Comparison of ENCODE assay signal across 21 mouse cellular contexts in genomic region chr13:114854428-114854827, GRCm38 (mm10). TPM values are rescaled to one million over a fixed set of nuclear protein-coding genes. Genes with fewer than 3 reads are reported as not detected.
DNase-seq lines count a peak whose midpoint lies in the region; ATAC-seq lines count a peak whose summit lies in the region.
"Had no signal": no experiment of that assay in that cellular context is flagged by ENCODE, and none has a peak within 500 bp of the region (broad histone marks: within the 10 kb centered on the region; RNA-seq: fewer than 3 reads in every experiment).

No protein-coding gene starts in this region.

- no peaks in the 10 kb centered on the region for H3K4me1 ChIP-seq in limb, embryonic 12.5 days (replicated peaks)
- no peaks in the 10 kb centered on the region; the same call in 1 of the 2 replicates for H3K4me1 ChIP-seq in limb, embryonic 10.5 days
- peaks cover 13% of the 10 kb centered on the region; the same call in 1 of the 2 replicates for H3K4me1 ChIP-seq in midbrain, embryonic 13.5 days (replicated peaks)
- no peaks in the 10 kb centered on the region for H3K4me1 ChIP-seq in midbrain, embryonic 14.5 days (ENCODE audit: control insufficient read depth, insufficient read depth, low read length)
- H3K4me1 ChIP-seq: embryonic facial prominence, embryonic 13.5 days had no signal

- no peak for DNase-seq in limb, embryonic 10.5 days (ENCODE audit: low spot score)
- no peak for DNase-seq in midbrain, embryonic 14.5 days
- DNase-seq: adrenal gland, adult 2 months; adrenal gland, postnatal 10 days; adrenal gland, postnatal 25 days; cerebellum, adult 11 months; cerebellum, adult 18-20 months; cerebellum, adult 8-10 months; cerebellum, adult 9-11 months; cerebellum, postnatal 14 days; cerebellum, postnatal 36 days; embryo, embryonic 11 days had no signal

- H3K27me3 ChIP-seq in limb, embryonic 12.5 days = no peaks in the 10 kb centered on the region
- H3K27me3 ChIP-seq in limb, embryonic 10.5 days (ENCODE audit: low read depth, poor library complexity, severe bottlenecking) = no peaks in the 10 kb centered on the region
- H3K27me3 ChIP-seq in midbrain, embryonic 13.5 days = no peaks in the 10 kb centered on the region
- H3K27me3 ChIP-seq in midbrain, embryonic 14.5 days (ENCODE audit: control insufficient read depth, insufficient read depth, low read length) = no peaks in the 10 kb centered on the region
- H3K27me3 ChIP-seq: embryonic facial prominence, embryonic 13.5 days; embryonic facial prominence, embryonic 15.5 days; forebrain, embryonic 12.5 days had no signal

- no peak overlapping the region for H3K27ac ChIP-seq in limb, embryonic 12.5 days
- H3K27ac ChIP-seq in limb, embryonic 10.5 days = no peak overlapping the region
- no peak overlapping the region for H3K27ac ChIP-seq in midbrain, embryonic 13.5 days
- no peak overlapping the region for H3K27ac ChIP-seq in midbrain, embryonic 14.5 days (replicated peaks; ENCODE audit: low read depth, low read length)
- H3K27ac ChIP-seq: embryonic facial prominence, embryonic 13.5 days; embryonic facial prominence, embryonic 15.5 days; forebrain, embryonic 10.5 days; forebrain, embryonic 12.5 days had no signal

- no peak overlapping the region for H3K4me3 ChIP-seq in limb, embryonic 12.5 days (replicated peaks)
- H3K4me3 ChIP-seq in limb, embryonic 10.5 days = no peak overlapping the region
- no peak overlapping the region for H3K4me3 ChIP-seq in midbrain, embryonic 13.5 days (replicated peaks)
- H3K4me3 ChIP-seq in midbrain, embryonic 14.5 days (replicated peaks; ENCODE audit: low read depth, low read length) = no peak overlapping the region
- H3K4me3 ChIP-seq: embryonic facial prominence, embryonic 13.5 days; embryonic facial prominence, embryonic 15.5 days; erythroblast, embryonic 14.5 days; forebrain, embryonic 10.5 days; forebrain, embryonic 12.5 days had no signal

- WGBS in limb, embryonic 12.5 days = 94% methylated on average over 3 of the region's 3 CpGs
- 91% methylated on average over 3 of the region's 3 CpGs for WGBS in limb, embryonic 10.5 days
- 95% methylated on average over 3 of the region's 3 CpGs for WGBS in midbrain, embryonic 13.5 days
- WGBS in midbrain, embryonic 14.5 days = 95% methylated on average over 3 of the region's 3 CpGs

- no peaks in the 10 kb centered on the region for H3K9me3 ChIP-seq in limb, embryonic 12.5 days
- H3K9me3 ChIP-seq in limb, embryonic 10.5 days (replicated peaks) = no peaks in the 10 kb centered on the region
- no peaks in the 10 kb centered on the region for H3K9me3 ChIP-seq in midbrain, embryonic 13.5 days
- H3K9me3 ChIP-seq in midbrain, embryonic 14.5 days (ENCODE audit: control insufficient read depth, low read length) = no peaks in the 10 kb centered on the region
- H3K9me3 ChIP-seq: embryonic facial prominence, embryonic 13.5 days; embryonic facial prominence, embryonic 15.5 days; forebrain, embryonic 10.5 days; forebrain, embryonic 12.5 days had no signal

- ATAC-seq in limb, embryonic 12.5 days (ENCODE audit: insufficient number of reproducible peaks, insufficient read depth, low FRiP score, low TSS enrichment, low read depth) = peak; percentile 71; the same call in 1 of the 2 replicates
- ATAC-seq in midbrain, embryonic 13.5 days = peak; percentile 34; the same call in 1 of the 2 replicates
- no peak for ATAC-seq in midbrain, embryonic 14.5 days (ENCODE audit: low FRiP score, low TSS enrichment)
- ATAC-seq: forebrain, embryonic 14.5 days; forebrain, embryonic 16.5 days had no signal

- H3K9ac ChIP-seq in limb, embryonic 12.5 days (replicated peaks) = no peak overlapping the region
- H3K9ac ChIP-seq in midbrain, embryonic 13.5 days (replicated peaks) = no peak overlapping the region
- H3K9ac ChIP-seq in midbrain, embryonic 14.5 days (replicated peaks; ENCODE audit: low read length) = no peak overlapping the region
- H3K9ac ChIP-seq: embryonic facial prominence, embryonic 13.5 days; embryonic facial prominence, embryonic 15.5 days; forebrain, embryonic 12.5 days had no signal

- H3K36me3 ChIP-seq in limb, embryonic 12.5 days = no peaks in the 10 kb centered on the region
- H3K36me3 ChIP-seq in limb, embryonic 10.5 days = no peaks in the 10 kb centered on the region
- H3K36me3 ChIP-seq in midbrain, embryonic 13.5 days = no peaks in the 10 kb centered on the region
- H3K36me3 ChIP-seq in midbrain, embryonic 14.5 days (ENCODE audit: control insufficient read depth, insufficient read depth, low read length) = no peaks in the 10 kb centered on the region
- H3K36me3 ChIP-seq: embryonic facial prominence, embryonic 13.5 days; embryonic facial prominence, embryonic 15.5 days; forebrain, embryonic 10.5 days; forebrain, embryonic 12.5 days had no signal

- no peak overlapping the region for H3K4me2 ChIP-seq in limb, embryonic 12.5 days
- H3K4me2 ChIP-seq in midbrain, embryonic 13.5 days (replicated peaks) = no peak overlapping the region
- H3K4me2 ChIP-seq in midbrain, embryonic 14.5 days (ENCODE audit: low read length) = no peak overlapping the region
- H3K4me2 ChIP-seq: embryonic facial prominence, embryonic 13.5 days; embryonic facial prominence, embryonic 15.5 days; forebrain, embryonic 12.5 days had no signal

RNA-seq across cellular contexts. Expression of gene Mocs2, which starts 36.4 kb away (rescaled TPM):
- polyA plus RNA-seq in limb, embryonic 12.5 days (2016; fragmentation: Nextera tagmentation; extraction: Ambion mirVana) = 84.1 and 87.2 TPM in 2 replicates
- 58.9 and 73.1 TPM in 2 replicates for polyA plus RNA-seq in limb, embryonic 10.5 days (2016; fragmentation: Nextera tagmentation; extraction: Ambion mirVana)
- polyA plus RNA-seq in midbrain, embryonic 13.5 days (2015; fragmentation: Nextera tagmentation; extraction: Ambion mirVana) = 99.6 and 103 TPM in 2 replicates
- polyA plus RNA-seq in midbrain, embryonic 14.5 days (2014; fragmentation: Nextera tagmentation; extraction: Ambion mirVana) = 119 and 123 TPM in 2 replicates
